Mouse (Mus musculus): ENCODE data around the gene Acacb. TPM values are rescaled to one million over a fixed set of nuclear protein-coding genes. Genes with fewer than 3 reads are reported as not detected.

Gene Acacb
- polyA plus RNA-seq, 1 experiment = 0.84 TPM

DNA sequence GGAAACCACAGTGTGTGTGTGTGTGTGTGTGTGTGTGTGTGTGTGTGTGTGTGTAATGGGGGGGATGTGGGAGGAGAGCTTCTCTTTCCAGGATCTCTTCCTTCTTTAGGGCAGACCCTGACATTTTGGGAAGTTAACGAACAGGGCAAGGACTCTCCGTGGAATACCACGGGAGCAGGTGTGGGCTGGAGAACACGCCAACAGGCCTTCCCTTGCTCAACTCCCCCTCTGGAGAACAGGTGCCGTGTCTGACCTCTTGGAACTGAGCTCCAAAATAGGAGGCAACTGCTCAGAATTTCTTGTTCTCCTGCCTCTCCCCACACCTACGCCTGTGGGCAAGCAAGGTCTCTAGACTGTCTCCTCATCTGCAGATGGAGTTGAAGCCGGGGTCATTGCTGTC, 123.2 kb downstream of the Acacb start:
- H3ac ChIP-seq (ENCODE audit: control insufficient read depth, insufficient read length) = no peak overlapping the region
- H3K27me3 ChIP-seq (ENCODE audit: control insufficient read depth, insufficient read depth, insufficient read length) = peaks cover 30% of the 10 kb centered on the region
- peak overlapping the region; percentile 80 for H3K4me2 ChIP-seq (ENCODE audit: low read depth)
- H3K79me2 ChIP-seq (ENCODE audit: control insufficient read depth, insufficient read depth) = no peaks in the 10 kb centered on the region
- H3K4me3 ChIP-seq = no peak overlapping the region
- no peaks in the 10 kb centered on the region for H3K36me3 ChIP-seq (ENCODE audit: control insufficient read depth, insufficient read depth)
- TF ChIP-seq CEBPB (IDR thresholded peaks at IDR 0.05; ENCODE audit: insufficient read depth, poor library complexity, severe bottlenecking) = no peak
- TF ChIP-seq TCF12 (IDR thresholded peaks at IDR 0.05; ENCODE audit: insufficient read depth, poor library complexity, severe bottlenecking) = peak; percentile 59
- peak; percentile 57 to 89 (median 60) for TF ChIP-seq MYOG (IDR thresholded peaks at IDR 0.05; ENCODE audit: control insufficient read depth in 1 of 3, insufficient read depth in 1 of 3, insufficient read length in 2 of 3, low read depth in 2 of 3)
- TF ChIP-seq MYOD1 (IDR thresholded peaks at IDR 0.05; ENCODE audit: control insufficient read depth in 1 of 3, insufficient read length in 2 of 3, low read depth in 2 of 3) = peak in 2 of 3 experiments; percentile 82 to 95

DNA sequence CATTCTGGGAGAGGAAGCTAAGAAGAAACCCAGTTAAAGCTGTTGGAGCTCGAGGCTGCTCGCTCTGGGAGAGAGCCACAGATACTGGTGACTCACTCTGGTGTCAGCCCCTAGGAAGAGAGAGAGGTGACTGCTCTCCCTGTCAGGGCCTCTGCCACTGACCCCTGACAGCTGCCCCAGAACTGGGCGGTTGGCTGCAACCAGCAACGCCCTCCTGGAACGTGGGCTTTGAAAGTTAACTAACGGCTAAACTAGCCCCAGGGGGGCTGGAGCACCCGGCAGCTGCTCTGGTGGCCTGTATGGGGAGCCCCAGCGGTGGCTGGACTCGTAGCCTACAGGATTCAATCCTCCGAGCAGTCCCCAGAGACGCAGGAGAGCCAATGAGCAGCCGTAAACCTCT, 123.6 kb downstream of the Acacb start:
- no peak overlapping the region for H3ac ChIP-seq (ENCODE audit: control insufficient read depth, insufficient read length)
- no peaks in the 10 kb centered on the region for H3K79me2 ChIP-seq (ENCODE audit: control insufficient read depth, insufficient read depth)
- no peaks in the 10 kb centered on the region for H3K36me3 ChIP-seq (ENCODE audit: control insufficient read depth, insufficient read depth)
- peak overlapping the region; percentile 80 for H3K4me2 ChIP-seq (ENCODE audit: low read depth)
- no peak overlapping the region for H3K4me3 ChIP-seq
- peak; percentile 1 to 94 (median 88) for TF ChIP-seq MYOG (IDR thresholded peaks at IDR 0.05; ENCODE audit: control insufficient read depth in 1 of 3, insufficient read depth in 1 of 3, insufficient read length in 2 of 3, low read depth in 2 of 3)
- TF ChIP-seq TCF12 (IDR thresholded peaks at IDR 0.05; ENCODE audit: insufficient read depth, poor library complexity, severe bottlenecking) = peak; percentile 24
- TF ChIP-seq MYOD1 (IDR thresholded peaks at IDR 0.05; ENCODE audit: control insufficient read depth in 1 of 3, insufficient read length in 2 of 3, low read depth in 2 of 3) = peak in 2 of 3 experiments; percentile 69 to 87
- no peak for TF ChIP-seq TCF3 (IDR thresholded peaks at IDR 0.05; ENCODE audit: insufficient read length, low read depth)
- peaks cover 28% of the 10 kb centered on the region for H3K27me3 ChIP-seq (ENCODE audit: control insufficient read depth, insufficient read depth, insufficient read length)

DNA sequence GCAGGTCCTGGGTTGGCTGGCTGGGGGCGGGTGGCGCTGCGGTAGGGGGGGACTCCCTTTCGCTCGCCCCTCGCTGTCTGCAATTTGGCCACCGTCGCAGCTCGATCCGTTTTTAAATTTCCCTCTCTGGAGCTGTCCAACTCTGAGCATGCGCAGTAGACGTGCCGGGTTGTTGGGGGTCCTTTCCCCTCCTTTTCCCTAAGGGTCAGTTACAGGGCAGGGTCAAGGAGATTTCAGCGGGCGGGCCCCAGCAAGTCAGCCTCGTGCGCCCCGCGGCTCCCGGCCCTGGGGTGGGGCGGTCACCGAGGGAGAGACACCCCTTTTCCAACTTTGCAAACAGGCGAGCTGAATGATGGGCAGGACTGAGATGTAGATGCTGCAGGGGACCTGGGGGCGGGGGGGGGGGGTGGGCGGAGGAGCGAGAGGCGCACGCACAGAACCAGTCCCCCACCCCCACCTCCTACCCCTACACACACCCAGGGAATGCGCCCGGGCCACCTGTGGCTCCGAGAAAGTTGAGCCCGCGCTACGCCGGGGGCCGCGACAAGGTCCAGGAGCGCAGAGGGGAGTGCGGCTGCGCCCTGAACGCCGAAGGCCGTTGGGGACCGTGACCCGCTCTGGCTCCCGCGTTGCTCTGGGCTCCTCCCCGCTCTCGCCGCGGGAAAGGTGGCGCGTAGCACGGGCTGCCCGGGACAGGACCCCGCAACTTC, 127.5 kb downstream of the Acacb start, which contains the start of gene Foxn4:
Foxn4 (minus strand) TSS at position 115 of the 710 bp plus-strand sequence.
- TF ChIP-seq REST (IDR thresholded peaks at IDR 0.05; ENCODE audit: insufficient read depth, insufficient read length) (no peak), MYOD1 (IDR thresholded peaks at IDR 0.05; ENCODE audit: control insufficient read depth in 1 of 3, insufficient read length in 2 of 3, low read depth in 2 of 3) (no peak), MYOG (IDR thresholded peaks at IDR 0.05; ENCODE audit: control insufficient read depth in 1 of 3, insufficient read depth in 1 of 3, insufficient read length in 2 of 3, low read depth in 2 of 3) (no peak), TCF3 (IDR thresholded peaks at IDR 0.05; ENCODE audit: insufficient read length, low read depth) (no peak), POLR2A (IDR thresholded peaks at IDR 0.05; ENCODE audit: insufficient read length, low read depth) (no peak), E2F4 (IDR thresholded peaks at IDR 0.05; ENCODE audit: insufficient read depth) (peak; percentile 83)
- no peak within 1 kb of the TSS for H3K4me3 ChIP-seq

DNA sequence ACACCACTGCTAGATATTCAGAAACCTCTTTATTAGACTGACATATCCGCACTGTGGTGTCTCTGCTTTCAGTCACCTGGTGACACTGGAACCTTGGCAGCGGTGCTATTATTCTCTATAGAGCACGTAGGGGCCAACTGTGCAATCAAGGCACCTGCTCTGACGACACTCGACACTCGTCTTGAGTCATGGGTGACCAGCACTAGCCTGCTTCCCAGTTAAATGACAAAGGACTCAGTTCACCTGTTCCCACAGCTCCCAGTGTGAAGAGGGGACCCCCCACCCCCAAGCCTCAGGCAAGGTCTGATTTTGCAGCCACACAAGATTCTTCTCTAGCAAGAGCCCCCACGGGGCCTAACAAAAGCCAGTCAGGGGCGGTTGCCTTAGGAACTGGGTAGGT, 129.0 kb downstream of the Acacb start:
- peaks cover 69% of the 10 kb centered on the region for H3K27me3 ChIP-seq (ENCODE audit: control insufficient read depth, insufficient read depth, insufficient read length)
- no peaks in the 10 kb centered on the region for H3K79me2 ChIP-seq (ENCODE audit: control insufficient read depth, insufficient read depth)
- no peak overlapping the region for H3ac ChIP-seq (ENCODE audit: control insufficient read depth, insufficient read length)
- no peaks in the 10 kb centered on the region for H3K36me3 ChIP-seq (ENCODE audit: control insufficient read depth, insufficient read depth)
- no peak overlapping the region for H3K4me3 ChIP-seq
- TF ChIP-seq CEBPB (IDR thresholded peaks at IDR 0.05; ENCODE audit: insufficient read depth, poor library complexity, severe bottlenecking) = no peak
- no peak for TF ChIP-seq TCF12 (IDR thresholded peaks at IDR 0.05; ENCODE audit: insufficient read depth, poor library complexity, severe bottlenecking)
- TF ChIP-seq MYOG (IDR thresholded peaks at IDR 0.05; ENCODE audit: control insufficient read depth in 1 of 3, insufficient read depth in 1 of 3, insufficient read length in 2 of 3, low read depth in 2 of 3) = no peak
- no peak for TF ChIP-seq POLR2A (IDR thresholded peaks at IDR 0.05; ENCODE audit: insufficient read length, low read depth)
- no peak for TF ChIP-seq POLR2AphosphoS2 (IDR thresholded peaks at IDR 0.05; ENCODE audit: insufficient read length, low read depth)
- no peak for TF ChIP-seq USF1 (IDR thresholded peaks at IDR 0.05; ENCODE audit: low read depth)
- TF ChIP-seq MAX (IDR thresholded peaks at IDR 0.05; ENCODE audit: low read depth) = no peak
- no peak for TF ChIP-seq MYOD1 (IDR thresholded peaks at IDR 0.05; ENCODE audit: control insufficient read depth in 1 of 3, insufficient read length in 2 of 3, low read depth in 2 of 3)
- no peak for TF ChIP-seq TCF3 (IDR thresholded peaks at IDR 0.05; ENCODE audit: insufficient read length, low read depth)
- no peak for TF ChIP-seq SRF (IDR thresholded peaks at IDR 0.05; ENCODE audit: control insufficient read depth, insufficient read length, low read depth)
- TF ChIP-seq E2F4 (IDR thresholded peaks at IDR 0.05; ENCODE audit: insufficient read depth) = no peak
- TF ChIP-seq REST (IDR thresholded peaks at IDR 0.05; ENCODE audit: insufficient read depth, insufficient read length) = no peak
- H3K4me2 ChIP-seq (ENCODE audit: low read depth) = no peak overlapping the region

More for the DNA sequence above, 127.5 kb downstream of the Acacb start, which contains the start of gene Foxn4:
- Histone ChIP-seq H3K27me3 (ENCODE audit: control insufficient read depth, insufficient read depth, insufficient read length) (peaks cover 60% of the 10 kb centered on the region), H3ac (ENCODE audit: control insufficient read depth, insufficient read length) (no peak within 1 kb of the TSS), H3K4me2 (ENCODE audit: low read depth) (no peak within 1 kb of the TSS), H3K36me3 (ENCODE audit: control insufficient read depth, insufficient read depth) (no peaks in the 10 kb centered on the region), H3K79me2 (ENCODE audit: control insufficient read depth, insufficient read depth) (no peaks in the 10 kb centered on the region)

DNA sequence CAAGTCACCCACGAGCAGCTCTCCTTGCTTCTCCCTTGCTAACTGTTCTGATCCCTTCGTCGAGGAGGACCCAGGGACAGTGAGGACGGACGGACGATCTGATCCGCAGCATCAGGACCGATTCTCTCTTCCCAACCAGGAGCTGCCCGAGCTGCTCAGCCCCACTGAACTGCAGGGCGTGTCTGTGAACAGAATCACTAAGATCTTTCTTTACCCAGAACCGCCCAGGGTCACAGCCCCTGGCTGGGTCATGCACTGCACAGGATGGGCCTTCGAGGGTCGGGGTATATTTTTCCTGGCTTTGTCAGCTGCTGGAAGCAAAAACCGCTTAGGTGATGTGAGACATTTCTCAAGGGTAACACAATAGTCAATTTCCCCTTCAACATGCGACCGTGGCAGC, 129.7 kb downstream of the Acacb start:
- H3K36me3 ChIP-seq (ENCODE audit: control insufficient read depth, insufficient read depth) = no peaks in the 10 kb centered on the region
- H3ac ChIP-seq (ENCODE audit: control insufficient read depth, insufficient read length) = no peak overlapping the region
- no peaks in the 10 kb centered on the region for H3K79me2 ChIP-seq (ENCODE audit: control insufficient read depth, insufficient read depth)
- TF ChIP-seq TCF12 (IDR thresholded peaks at IDR 0.05; ENCODE audit: insufficient read depth, poor library complexity, severe bottlenecking) (no peak), SRF (IDR thresholded peaks at IDR 0.05; ENCODE audit: control insufficient read depth, insufficient read length, low read depth) (no peak), POLR2AphosphoS2 (IDR thresholded peaks at IDR 0.05; ENCODE audit: insufficient read length, low read depth) (no peak)
- no peak overlapping the region for H3K4me2 ChIP-seq (ENCODE audit: low read depth)
- H3K4me3 ChIP-seq = no peak overlapping the region
- peaks cover 75% of the 10 kb centered on the region for H3K27me3 ChIP-seq (ENCODE audit: control insufficient read depth, insufficient read depth, insufficient read length)
